Mouse (Mus musculus) cortical plate, adult 2 months (tissue): ENCODE measurements around the gene Nlgn1. TPM values are rescaled to one million over a fixed set of nuclear protein-coding genes. Genes with fewer than 3 reads are reported as not detected.

Source experiments
- H3K27ac ChIP-seq: fragments of 200-500 bp; 2 replicates; pipeline ENCODE4 v1.5.1; 2012; ENCODE audit warnings: low read length, control low read depth, inconsistent platforms; ENCODE audit not compliant: insufficient read depth
- H3K4me1 ChIP-seq: fragments of 200-500 bp; 2 replicates; pipeline ENCODE4 v1.6.1; 2011; ENCODE audit warnings: low read length; ENCODE audit not compliant: control insufficient read depth, insufficient read depth
- H3K4me3 ChIP-seq: fragments of 200-500 bp; 2 replicates; pipeline ENCODE4 v1.5.1; 2011; ENCODE audit warnings: mild to moderate bottlenecking, low read length, control low read depth; ENCODE audit not compliant: insufficient read depth
- CTCF ChIP-seq: fragments of 200-500 bp; IDR thresholded peaks from 2 replicates; pipeline ENCODE4 v1.5.1; 2011; ENCODE audit warnings: mild to moderate bottlenecking, control low read depth, low read length; ENCODE audit not compliant: insufficient read depth; ENCODE audit errors: extremely low read depth
- POLR2A ChIP-seq: fragments of 200-500 bp; IDR thresholded peaks from 2 replicates; pipeline ENCODE4 v1.6.1; 2011; ENCODE audit warnings: mild to moderate bottlenecking, low read length, control low read depth; ENCODE audit not compliant: insufficient read depth; ENCODE audit errors: extremely low read depth
- polyA plus RNA-seq: library from polyadenylated mRNA; depleted of rRNA; stranded (reverse); fragments of >200 nt; gene quantifications from 2 replicates; pipeline ENCODE4 v1.2.3, GENCODE M21; 2012

Gene Nlgn1
- polyA plus RNA-seq, 1 experiment: 33.0 TPM

GRCm38 (mm10) chr3:26151351-26152020 is 180.8 kb downstream of the Nlgn1 start:
- TF ChIP-seq CTCF (no peak), POLR2A (no peak)
- peak overlapping the region; percentile 81 for H3K4me3 ChIP-seq
- no peak overlapping the region for H3K27ac ChIP-seq
- H3K4me1 ChIP-seq: peaks cover 2% of the 10 kb centered on the region; the same call in 1 of the 2 replicates

DNA sequence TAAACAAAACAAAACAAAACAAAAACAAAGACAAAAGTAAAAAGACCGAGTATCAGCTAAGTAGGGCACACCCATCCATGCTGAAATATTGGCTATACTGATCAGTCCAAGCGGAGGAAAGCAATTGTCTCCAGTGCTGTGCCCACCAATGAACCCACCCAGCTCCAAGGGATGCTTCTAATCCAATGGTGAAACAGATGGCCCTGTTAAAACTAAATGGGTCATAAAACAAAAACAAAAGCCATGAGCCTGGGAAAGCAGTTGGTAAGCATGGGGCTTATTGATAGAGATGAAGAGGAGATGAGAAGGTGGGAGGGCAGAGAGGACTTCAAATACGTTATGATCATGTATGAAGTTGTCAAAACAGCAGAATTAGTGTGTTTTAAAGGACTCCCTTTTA is 186.1 kb downstream of the Nlgn1 start:
- Histone ChIP-seq H3K27ac (no peak overlapping the region), H3K4me3 (no peak overlapping the region), H3K4me1 (peaks cover 2% of the 10 kb centered on the region; the same call in 1 of the 2 replicates)
- TF ChIP-seq CTCF: no peak
- no peak for TF ChIP-seq POLR2A

GRCm38 (mm10) chr3:26145441-26145840 is 186.8 kb downstream of the Nlgn1 start:
- TF ChIP-seq CTCF: no peak
- TF ChIP-seq POLR2A: no peak
- Histone ChIP-seq H3K4me3 (no peak overlapping the region), H3K27ac (0 out of 2 replicates have a peak overlapping the region, but pooled peaks have one; percentile 35), H3K4me1 (no peaks in the 10 kb centered on the region; the same call in 1 of the 2 replicates)

- TF ChIP-seq CTCF: no peak
- no peak for TF ChIP-seq POLR2A
- H3K27ac ChIP-seq: no peak overlapping the region
- H3K4me3 ChIP-seq: no peak overlapping the region
- H3K4me1 ChIP-seq: no peaks in the 10 kb centered on the region; the same call in 1 of the 2 replicates
Observed at GRCm38 (mm10) chr3:26141590-26141989, 190.7 kb downstream of the Nlgn1 start.

- TF ChIP-seq CTCF (no peak), POLR2A (no peak)
- Histone ChIP-seq H3K4me3 (no peak overlapping the region), H3K27ac (no peak overlapping the region), H3K4me1 (peaks cover 3% of the 10 kb centered on the region; the same call in 1 of the 2 replicates)
Observed at GRCm38 (mm10) chr3:26134839-26135651, 197.2 kb downstream of the Nlgn1 start.

DNA sequence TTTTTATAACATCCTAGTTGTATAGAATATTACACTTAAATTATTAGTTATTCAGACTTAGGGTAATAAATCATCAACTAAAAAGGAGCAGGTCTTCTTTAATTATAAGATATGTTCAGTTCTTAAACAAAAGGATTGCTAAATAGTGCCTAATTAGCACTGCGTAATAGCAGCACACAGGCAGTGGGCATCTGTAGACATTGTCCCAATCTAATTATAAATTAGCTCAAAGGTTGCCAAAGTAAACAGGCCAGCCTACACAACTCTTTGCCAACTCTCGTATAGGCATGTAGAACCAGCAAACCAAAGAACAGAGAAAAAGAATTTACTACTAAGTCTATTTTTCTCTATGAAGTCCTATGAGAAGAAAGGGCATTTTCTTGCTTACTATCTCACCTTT is 201.3 kb downstream of the Nlgn1 start:
- H3K27ac ChIP-seq: no peak overlapping the region
- H3K4me3 ChIP-seq: no peak overlapping the region
- TF ChIP-seq CTCF (no peak), POLR2A (no peak)
- 0 out of 2 replicates have a peak, but pooled peaks cover 3% of the 10 kb centered on the region for H3K4me1 ChIP-seq

DNA sequence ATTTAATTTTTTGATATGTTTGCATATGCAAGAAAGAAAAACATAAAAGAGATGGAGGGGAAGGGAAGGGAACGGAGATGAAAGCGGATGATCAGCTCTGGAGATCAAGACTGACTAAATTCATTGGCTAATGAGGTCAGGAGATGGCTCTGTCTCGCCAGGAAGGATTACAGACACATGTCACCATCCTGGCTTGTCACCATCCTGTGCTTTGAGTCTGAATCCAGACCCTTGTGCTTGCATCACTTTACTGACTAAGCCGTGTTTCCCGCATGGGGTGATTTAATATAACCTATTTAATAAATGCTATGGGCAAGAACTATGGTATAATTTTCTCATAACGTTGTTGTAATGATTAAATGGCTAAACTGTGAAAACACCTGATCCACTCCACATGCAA is 202.8 kb downstream of the Nlgn1 start:
- Histone ChIP-seq H3K27ac (no peak overlapping the region), H3K4me1 (no peaks in the 10 kb centered on the region), H3K4me3 (no peak overlapping the region)
- TF ChIP-seq CTCF (no peak), POLR2A (no peak)

DNA sequence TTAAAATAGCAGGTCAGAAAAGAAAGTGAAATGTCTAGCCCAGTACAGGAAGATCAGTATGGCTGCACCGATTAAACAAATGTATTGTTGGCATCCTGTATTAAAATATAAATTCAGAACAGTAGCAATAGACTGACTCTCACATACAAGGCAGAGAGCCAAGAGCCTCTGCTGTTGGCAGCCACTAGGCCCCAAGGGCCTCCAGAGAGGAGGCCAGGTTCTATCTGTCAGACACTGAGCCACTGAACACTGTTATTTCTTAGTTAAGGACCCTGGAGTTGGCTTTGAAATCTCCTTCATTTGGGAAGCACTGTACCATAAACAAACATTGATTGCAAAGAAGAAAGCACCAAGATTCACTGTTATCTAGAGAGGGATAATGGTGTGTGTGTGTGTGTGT is 215.2 kb downstream of the Nlgn1 start:
- Histone ChIP-seq H3K4me3 (no peak overlapping the region), H3K4me1 (peaks cover 3% of the 10 kb centered on the region; the same call in 1 of the 2 replicates), H3K27ac (no peak overlapping the region)
- TF ChIP-seq CTCF (no peak), POLR2A (no peak)

DNA sequence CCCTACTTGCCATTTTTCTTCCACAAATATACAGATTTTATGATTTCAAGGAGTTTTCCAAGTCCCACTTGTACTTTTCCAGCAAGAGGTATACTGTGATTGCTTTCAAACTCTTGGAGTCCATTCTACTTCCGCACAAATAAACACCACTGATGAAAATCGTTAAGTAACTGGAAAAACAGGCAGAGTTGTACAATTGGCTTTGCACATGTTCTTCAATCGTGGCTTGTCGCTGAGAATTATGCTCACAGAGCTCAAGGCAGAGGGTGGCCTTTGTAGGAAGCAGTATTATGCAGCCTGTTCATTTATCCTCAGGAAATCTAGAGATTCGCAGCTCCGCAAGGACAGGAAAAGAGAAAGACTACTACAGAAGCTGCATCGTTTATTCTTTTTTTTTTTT is 225.9 kb downstream of the Nlgn1 start:
- Histone ChIP-seq H3K4me3 (no peak overlapping the region), H3K4me1 (no peaks in the 10 kb centered on the region; the same call in 1 of the 2 replicates), H3K27ac (no peak overlapping the region)
- TF ChIP-seq CTCF (no peak), POLR2A (no peak)
